Mouse (Mus musculus) right cerebral cortex, postnatal 36 days (tissue): ENCODE results near the gene Csta1.
"Not testable (repeated sequence)": the region's sequence is repeated elsewhere in the genome, so short reads cannot be mapped to it uniquely, and the experiment has no call there.

Experiments used
- DNase-seq, 2 experiments: peaks; one replicate each; pipeline ENCODE4 v3.0.0; 2022; ENCODE audit warnings: low spot score in 2 of 2, mixed read lengths in 1 of 2

The Csta1 gene

DNA sequence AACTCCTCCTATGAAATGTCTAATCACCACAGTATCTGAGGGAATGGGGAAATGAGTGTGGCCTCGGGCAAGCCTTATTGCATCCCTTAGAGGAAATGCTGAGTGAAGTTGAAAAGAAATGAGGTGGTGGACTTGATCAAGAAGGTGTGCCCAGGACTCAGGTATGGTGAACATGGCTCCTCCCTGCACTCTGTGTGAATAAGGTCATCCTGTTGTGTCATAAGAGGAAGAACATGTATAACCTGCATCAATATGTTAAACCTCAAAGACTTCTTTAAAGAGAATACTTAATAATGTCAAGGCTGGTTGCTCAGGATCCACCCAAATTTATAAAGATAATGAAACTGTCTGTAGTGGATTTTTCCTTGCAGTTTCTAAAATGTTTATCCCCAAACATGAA lies at the start of gene Csta1:
Gene Csta1, minus strand, starts transcription at position 101 of the 400 bp plus-strand sequence.
- DNase-seq, result no peak

DNA sequence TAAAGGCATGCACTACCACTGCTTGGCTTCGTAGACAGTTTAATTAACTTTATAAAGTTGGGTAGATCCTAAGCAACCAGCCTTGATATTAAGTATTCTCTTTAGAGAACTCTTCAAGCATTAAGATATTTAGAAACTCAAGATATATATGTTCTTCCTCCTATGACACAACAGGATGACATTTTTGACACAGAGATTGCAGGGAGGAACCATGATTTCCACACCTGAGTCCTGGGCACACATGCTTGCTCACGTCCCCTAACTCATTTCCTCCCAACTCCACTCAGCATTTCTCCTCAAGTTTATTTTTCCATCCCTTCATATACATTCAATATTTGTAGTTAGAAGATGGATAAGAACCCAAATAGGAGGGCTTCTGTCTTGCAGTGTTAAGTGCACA lies 48.9 kb upstream of the Csta1 start:
- DNase-seq, result no peak

- DNase-seq, result no peak
Measured at GRCm38 (mm10) chr16:36176108-36176507, 45.1 kb upstream of the Csta1 start.

DNA sequence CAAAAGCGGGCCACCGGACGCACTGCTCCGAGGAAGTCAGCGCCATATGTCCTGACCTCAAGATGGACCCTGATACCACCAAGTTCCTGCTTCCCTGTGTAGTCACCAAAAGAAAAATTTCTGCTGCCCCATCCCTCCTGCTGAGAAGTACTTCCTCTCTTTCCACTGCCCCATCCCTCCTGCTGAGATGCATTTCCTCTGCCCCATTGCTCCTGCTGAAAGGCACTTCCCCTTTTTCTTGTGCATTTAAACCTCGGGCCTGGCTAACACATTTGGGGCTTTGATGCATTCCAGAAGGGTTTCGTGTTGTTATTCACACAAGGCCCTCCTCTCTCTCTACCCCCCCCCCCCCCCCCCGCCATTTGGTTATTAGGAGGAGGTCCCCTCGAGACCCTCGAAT lies 36.8 kb upstream of the Csta1 start:
- DNase-seq, result not testable (repeated sequence)

- no peak for DNase-seq
Measured at GRCm38 (mm10) chr16:36156402-36156975, 25.4 kb upstream of the Csta1 start, which contains the start of gene Stfa2l1. Gene Stfa2l1 (plus strand): TSS chr16:36156811.

GRCm38 (mm10) chr16:36138201-36138600 lies 7.2 kb upstream of the Csta1 start:
- no peak for DNase-seq

GRCm38 (mm10) chr16:36128092-36128491 lies 2.9 kb downstream of the Csta1 start:
- no peak for DNase-seq

GRCm38 (mm10) chr16:36115751-36116150 lies 15.3 kb downstream of the Csta1 start:
- not testable (repeated sequence) for DNase-seq

GRCm38 (mm10) chr16:36111486-36111885 lies 19.6 kb downstream of the Csta1 start:
- not testable (repeated sequence) for DNase-seq

DNA sequence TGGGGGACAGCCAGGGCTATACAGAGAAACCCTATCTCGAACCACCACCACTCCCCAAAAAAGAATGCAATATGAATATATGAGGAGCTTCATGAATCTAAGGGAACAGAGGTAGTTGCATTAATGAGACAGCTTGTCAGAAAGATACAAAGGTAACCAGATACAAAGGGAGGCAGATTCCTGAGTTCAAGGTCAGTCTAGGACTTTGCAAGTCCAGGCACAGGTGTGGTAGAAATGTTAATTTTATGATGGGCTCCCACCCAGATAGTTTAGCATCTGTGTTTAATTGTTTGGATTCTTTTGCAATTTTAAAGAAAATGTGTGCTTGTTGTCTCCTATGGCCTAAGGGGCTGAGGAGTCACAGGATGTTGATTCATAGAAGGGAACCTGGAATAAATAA lies 28.8 kb downstream of the Csta1 start:
- DNase-seq, result no peak

DNA sequence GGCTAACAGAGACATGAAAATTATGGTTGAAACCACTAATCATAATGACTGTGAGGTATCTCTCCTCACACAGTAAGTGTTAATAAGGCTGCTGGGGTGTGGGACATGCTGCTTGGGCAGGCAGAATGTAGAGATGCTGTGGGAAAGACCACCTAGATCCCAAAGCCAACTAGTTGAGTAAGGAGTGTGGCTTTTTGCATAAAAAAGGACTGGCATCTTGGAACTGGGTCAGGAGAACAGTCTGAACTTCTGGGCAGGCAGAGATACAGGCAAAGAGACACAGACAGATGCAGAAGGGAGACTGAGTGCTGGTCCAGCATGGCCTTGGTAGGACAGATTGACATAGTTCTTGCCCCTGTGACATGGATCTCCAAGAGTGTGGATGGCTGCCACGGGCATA lies 29.5 kb downstream of the Csta1 start:
- no peak for DNase-seq

- DNase-seq, result not testable (repeated sequence)
Measured at GRCm38 (mm10) chr16:36097813-36098499, 33.1 kb downstream of the Csta1 start.

DNA sequence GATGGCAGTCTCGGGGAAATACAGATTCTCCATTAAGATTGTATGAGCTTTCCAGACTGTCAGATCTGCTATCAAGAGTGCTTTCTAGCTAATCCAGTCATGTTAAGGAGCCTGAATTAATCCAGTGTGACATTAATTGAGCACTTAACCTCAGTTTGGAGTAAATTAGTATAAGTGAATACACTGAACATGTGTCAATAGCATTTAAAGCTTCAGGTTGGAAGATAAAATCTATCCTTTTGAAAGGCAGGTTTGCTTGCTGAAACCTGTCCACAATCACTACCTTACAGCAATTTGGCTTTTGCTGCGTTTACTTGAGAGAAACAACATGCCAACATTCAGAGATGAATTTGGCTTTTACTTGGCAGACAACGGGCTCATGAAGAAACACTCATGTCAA lies 37.0 kb downstream of the Csta1 start:
- DNase-seq, result no peak

DNA sequence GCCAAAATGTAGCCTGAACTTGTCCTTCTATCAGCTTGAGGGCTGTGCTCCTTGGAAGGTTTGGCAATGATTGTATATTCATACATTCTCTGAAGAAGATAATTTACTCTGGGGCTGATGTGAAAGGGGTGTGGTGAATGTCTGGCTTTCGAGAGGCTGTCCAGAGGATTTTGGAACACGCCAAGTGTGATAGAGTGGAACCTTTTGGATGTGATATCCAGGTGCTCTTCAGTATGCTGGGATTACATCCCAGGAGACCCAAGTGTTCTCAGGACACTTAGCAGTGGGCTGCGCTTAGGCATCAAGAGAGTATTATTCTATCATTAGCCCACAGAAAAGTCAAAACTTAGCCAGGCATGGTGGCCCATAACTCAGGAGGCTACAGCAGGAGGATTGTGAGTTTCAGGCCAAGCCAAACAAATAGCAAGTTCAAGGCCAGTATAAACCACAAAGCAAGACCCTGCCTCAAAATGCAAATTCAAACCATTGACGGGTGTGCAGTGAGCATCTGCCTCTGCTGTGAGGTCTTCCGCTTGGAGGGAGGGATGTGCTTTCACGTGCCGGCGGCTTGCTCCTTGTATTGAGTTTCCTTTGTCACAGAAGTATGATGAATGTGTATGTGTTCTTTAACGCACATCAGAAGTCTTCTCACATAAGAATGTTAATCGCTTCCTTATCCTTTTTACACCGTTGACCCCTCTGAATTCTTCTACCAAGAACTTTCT lies 40.1 kb downstream of the Csta1 start:
- DNase-seq, result no peak

GRCm38 (mm10) chr16:36089850-36090616 lies 41.0 kb downstream of the Csta1 start:
- no peak for DNase-seq

- DNase-seq, result no peak
Measured at GRCm38 (mm10) chr16:36089065-36089464, 42.0 kb downstream of the Csta1 start.

DNA sequence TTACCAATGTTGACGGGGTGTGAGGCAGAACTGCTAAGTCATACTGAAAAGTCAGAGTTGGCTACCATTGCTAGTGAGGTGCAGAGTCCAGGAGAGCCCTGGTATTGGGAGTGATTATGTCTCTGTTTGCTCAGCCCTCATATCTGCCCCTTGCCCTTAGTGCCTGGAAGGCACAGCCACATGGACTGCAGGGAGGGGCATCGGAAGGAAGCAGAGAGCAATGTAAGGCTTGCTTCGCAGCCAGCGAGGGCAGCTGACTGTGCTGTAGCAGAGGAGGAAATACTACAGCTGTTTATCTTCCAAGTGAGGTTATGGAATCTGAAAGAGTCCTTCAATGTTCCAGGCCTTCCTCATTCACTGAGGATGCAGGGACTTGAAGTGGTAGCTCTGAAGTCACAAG lies 43.2 kb downstream of the Csta1 start:
- no peak for DNase-seq

DNA sequence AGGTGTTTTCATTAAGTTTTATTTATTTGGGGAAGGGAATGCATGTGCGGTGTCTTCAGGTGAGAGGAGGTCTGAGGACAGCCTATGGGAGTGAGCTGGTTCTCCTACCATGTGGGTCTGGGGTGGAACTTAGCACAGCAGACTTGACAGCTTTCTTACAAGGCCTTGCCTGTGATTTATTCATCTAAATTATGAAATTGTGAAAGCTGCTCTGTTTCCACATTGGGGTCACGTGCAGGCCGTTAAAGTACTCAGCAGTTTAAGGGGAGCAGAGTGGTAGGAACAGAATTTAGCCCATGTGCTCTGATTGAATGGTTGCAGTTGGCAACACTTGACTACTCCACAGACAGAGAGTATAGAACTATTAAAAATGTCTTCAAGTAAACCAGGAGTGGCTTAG lies 51.1 kb downstream of the Csta1 start:
- DNase-seq, result no peak

- DNase-seq, result no peak
Measured at GRCm38 (mm10) chr16:36074772-36075171, 56.3 kb downstream of the Csta1 start.

DNA sequence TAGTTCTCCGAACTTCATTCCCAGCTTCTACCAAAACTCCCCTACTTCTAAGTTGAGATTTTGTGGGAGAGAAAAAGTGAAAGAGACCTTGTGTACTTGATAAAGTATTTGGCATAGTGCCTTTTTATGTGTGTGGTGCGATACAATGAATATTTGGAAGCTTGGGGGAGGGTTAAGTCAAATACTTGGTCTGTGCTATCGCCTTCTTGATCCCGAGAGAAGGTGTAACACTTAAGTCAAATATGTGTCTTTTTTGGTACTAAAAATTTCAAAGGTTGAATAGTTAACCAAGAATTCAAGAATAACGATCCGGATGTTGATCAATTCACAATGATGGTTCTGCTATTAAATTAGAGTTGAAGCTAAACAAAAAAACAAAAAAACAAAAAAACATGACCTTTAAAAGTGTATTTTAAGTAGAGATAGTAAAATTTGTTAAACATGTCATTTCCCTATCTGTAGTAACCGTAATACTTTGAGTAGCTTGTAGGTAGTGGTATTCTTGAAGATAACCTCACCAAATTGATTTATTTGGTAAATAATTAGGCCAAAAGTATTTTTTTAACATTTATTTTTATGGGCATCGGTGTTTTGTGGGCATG lies 58.5 kb downstream of the Csta1 start:
- DNase-seq, result no peak

DNA sequence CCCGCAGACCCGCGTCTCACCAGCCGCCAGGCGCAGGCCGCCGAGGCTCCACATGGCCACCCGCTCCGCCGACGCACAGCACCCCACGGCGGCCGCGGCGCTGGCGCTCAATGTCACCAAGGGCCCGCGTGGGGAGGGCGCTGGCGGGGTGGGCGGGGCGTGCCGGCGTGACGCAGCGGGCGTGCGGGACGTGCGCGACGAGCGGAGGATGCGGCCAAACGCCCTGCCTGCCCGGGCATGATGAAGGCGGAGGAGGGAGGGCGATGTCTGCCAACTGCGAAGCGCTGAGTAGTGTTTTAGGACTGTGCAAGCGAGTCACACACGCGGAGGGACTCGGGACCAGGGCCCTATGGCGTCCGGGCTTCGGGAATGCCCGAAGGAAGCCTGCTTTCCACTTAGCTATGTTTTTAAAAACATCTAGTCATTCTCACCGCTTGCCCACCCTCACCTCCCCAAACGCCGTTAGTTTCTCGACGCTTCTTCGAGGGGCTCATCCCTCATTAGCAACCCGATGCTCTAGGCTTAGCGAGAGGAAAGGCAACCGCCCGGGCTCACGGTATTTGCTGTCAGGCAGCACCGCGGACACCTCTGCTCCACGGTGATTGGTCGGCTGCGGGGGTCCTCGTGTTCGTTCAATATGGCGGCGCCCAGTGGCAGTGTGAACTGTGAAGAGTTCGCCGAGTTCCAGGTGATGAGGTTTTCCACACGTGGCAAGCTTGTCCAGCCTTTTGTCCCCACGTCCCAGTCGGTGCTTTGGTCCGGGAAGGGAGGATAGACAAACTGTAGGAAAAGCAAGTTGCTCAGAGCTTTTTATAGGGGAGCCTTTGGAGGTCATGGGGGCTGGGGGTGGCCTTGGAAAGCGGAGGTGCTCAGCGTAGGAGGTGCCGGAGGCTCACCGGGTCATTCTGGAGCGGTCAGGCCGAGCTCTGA lies 59.3 kb downstream of the Csta1 start, which contains the start of the genes Fam162a and Ccdc58:
Gene Fam162a, minus strand, starts transcription at position 145 of the 930 bp plus-strand sequence.
Gene Ccdc58, plus strand, starts transcription at position 236 of the 930 bp plus-strand sequence.
- peak; percentile 89 to 90 for DNase-seq
